In genomic region chr10:70198951-70199463, GRCm38 (mm10) we compare ENCODE assay signal across 18 mouse cellular contexts. TPM values are rescaled to one million over a fixed set of nuclear protein-coding genes. Genes with fewer than 3 reads are reported as not detected.
DNase-seq lines count a peak whose midpoint lies in the region; ATAC-seq and TF ChIP-seq lines count a peak whose summit lies in the region.
"Had no signal": no experiment of that assay in that cellular context is flagged by ENCODE, and none has a peak within 500 bp of the region (broad histone marks: within the 10 kb centered on the region; RNA-seq: fewer than 3 reads in every experiment).

No protein-coding gene starts in this region.

- H3K9me3 ChIP-seq in forebrain, embryonic 15.5 days: no peaks in the 10 kb centered on the region
- no peaks in the 10 kb centered on the region for H3K9me3 ChIP-seq in forebrain, embryonic 12.5 days
- H3K9me3 ChIP-seq: embryonic facial prominence, embryonic 10.5 days; hindbrain, embryonic 15.5 days had no signal

- no peak for TF ChIP-seq CTCF in bone marrow macrophage, adult 2 months (IDR thresholded peaks at IDR 0.05; ENCODE audit: low read depth, low read length)

- DNase-seq in 416B (ENCODE audit: low read depth): peak; percentile 49
- DNase-seq in adrenal gland, postnatal 10 days: peak; percentile 38
- no peak for DNase-seq in gastrocnemius, postnatal 10 days
- DNase-seq in urinary bladder, postnatal 36 days (ENCODE audit: low spot score in 2 of 2): no peak
- DNase-seq: cerebellum, adult 11-12 months; cerebellum, adult 9-10 months; cerebellum, postnatal 25 days; heart, postnatal 36 days; kidney, adult 8-10 months had no signal

- no peak overlapping the region for H3K27ac ChIP-seq in forebrain, embryonic 15.5 days (replicated peaks)
- H3K27ac ChIP-seq in forebrain, embryonic 12.5 days: no peak overlapping the region
- H3K27ac ChIP-seq in bone marrow macrophage, adult 2 months (ENCODE audit: insufficient read depth, low read depth, low read length): peak overlapping the region; percentile 90
- H3K27ac ChIP-seq: embryonic facial prominence, embryonic 10.5 days; heart, embryonic 13.5 days; hindbrain, embryonic 15.5 days had no signal

- no peak overlapping the region for H3K4me2 ChIP-seq in forebrain, embryonic 15.5 days (replicated peaks)
- no peak overlapping the region for H3K4me2 ChIP-seq in forebrain, embryonic 12.5 days
- H3K4me2 ChIP-seq: heart, embryonic 13.5 days; hindbrain, embryonic 15.5 days had no signal

- WGBS in forebrain, embryonic 15.5 days: 91% methylated on average over 7 of the region's 7 CpGs
- WGBS in forebrain, embryonic 12.5 days: 90% methylated on average over 7 of the region's 7 CpGs

- H3K9ac ChIP-seq in forebrain, embryonic 15.5 days (replicated peaks): no peak overlapping the region
- no peak overlapping the region for H3K9ac ChIP-seq in forebrain, embryonic 12.5 days
- H3K9ac ChIP-seq: heart, embryonic 13.5 days; hindbrain, embryonic 15.5 days had no signal

- H3K36me3 ChIP-seq in forebrain, embryonic 15.5 days: no peaks in the 10 kb centered on the region
- H3K36me3 ChIP-seq in forebrain, embryonic 12.5 days (replicated peaks): no peaks in the 10 kb centered on the region
- H3K36me3 ChIP-seq: hindbrain, embryonic 15.5 days had no signal

- peaks cover 6% of the 10 kb centered on the region; the same call in 1 of the 2 replicates for H3K4me1 ChIP-seq in forebrain, embryonic 15.5 days
- peaks cover 5% of the 10 kb centered on the region; the same call in 1 of the 2 replicates for H3K4me1 ChIP-seq in forebrain, embryonic 12.5 days
- peaks cover 60% of the 10 kb centered on the region for H3K4me1 ChIP-seq in bone marrow macrophage, adult 2 months (ENCODE audit: control insufficient read depth, insufficient read depth, low read length)

- H3K27me3 ChIP-seq in forebrain, embryonic 15.5 days: no peaks in the 10 kb centered on the region
- H3K27me3 ChIP-seq in forebrain, embryonic 12.5 days: no peaks in the 10 kb centered on the region
- H3K27me3 ChIP-seq: heart, embryonic 13.5 days; hindbrain, embryonic 15.5 days had no signal

- ATAC-seq in forebrain, embryonic 15.5 days (replicated peaks): peak; percentile 16; the same call in 1 of the 2 replicates
- ATAC-seq in forebrain, embryonic 12.5 days (ENCODE audit: low FRiP score): no peak
- ATAC-seq: forebrain, embryonic 14.5 days had no signal

- no peak overlapping the region for H3K4me3 ChIP-seq in forebrain, embryonic 15.5 days
- no peak overlapping the region for H3K4me3 ChIP-seq in forebrain, embryonic 12.5 days (replicated peaks)
- no peak overlapping the region for H3K4me3 ChIP-seq in bone marrow macrophage, adult 2 months (ENCODE audit: insufficient read depth, low read length)
- H3K4me3 ChIP-seq: embryonic facial prominence, embryonic 10.5 days; heart, embryonic 13.5 days; hindbrain, embryonic 15.5 days had no signal

- no peak for TF ChIP-seq POLR2A in bone marrow macrophage, adult 2 months (IDR thresholded peaks at IDR 0.05; ENCODE audit: borderline replicate concordance, low read depth, low read length)

RNA-seq across cellular contexts. Expression of gene Mrln, which starts 5.5 kb away (rescaled TPM):
- polyA plus RNA-seq in forebrain, embryonic 15.5 days (2015; fragmentation: Nextera tagmentation; extraction: Ambion mirVana): 0.65 and 1.6 TPM in 2 replicates
- polyA plus RNA-seq in forebrain, embryonic 12.5 days (2016; fragmentation: Nextera tagmentation; extraction: Ambion mirVana): 0.94 and 1.4 TPM in 2 replicates
- total RNA-seq in adrenal gland, postnatal 10 days (2021): 1 to 10 TPM; 2.8 to 9.8 TPM
- 2.1 TPM in 1 of 2 replicates, not detected in the other for polyA plus RNA-seq in bone marrow macrophage, adult 2 months (2012; ENCODE audit: insufficient read depth, insufficient read length, missing spikeins)
- total RNA-seq in gastrocnemius, postnatal 10 days (2021): 100 to 1,000 TPM; 153 to 155 TPM
- total RNA-seq: ES-E14 had no signal
- polyA plus RNA-seq: forebrain, embryonic 14.5 days; heart, postnatal 0 days had no signal

RNA-seq across cellular contexts. Expression of gene Slc16a9, which starts 45.9 kb away (rescaled TPM):
- polyA plus RNA-seq in forebrain, embryonic 15.5 days (2015; fragmentation: Nextera tagmentation; extraction: Ambion mirVana): 1.5 and 1.6 TPM in 2 replicates
- 0.74 and 0.82 TPM in 2 replicates for polyA plus RNA-seq in forebrain, embryonic 12.5 days (2016; fragmentation: Nextera tagmentation; extraction: Ambion mirVana)
- 1 to 10 TPM; 2.0 to 2.8 TPM for total RNA-seq in adrenal gland, postnatal 10 days (2021)
- polyA plus RNA-seq in bone marrow macrophage, adult 2 months (2012; ENCODE audit: insufficient read depth, insufficient read length, missing spikeins): 0.34 and 0.43 TPM in 2 replicates
- 1 to 10 TPM; 4.9 to 5.4 TPM for total RNA-seq in gastrocnemius, postnatal 10 days (2021)

Comparison
In these comparisons a context has a peak if more than half of its experiments do, and no peak if none do; other contexts are left out.
1. DNase-seq: peak in 416B (single experiment) and adrenal gland, postnatal 10 days (single experiment); none in gastrocnemius, postnatal 10 days (single experiment) and urinary bladder, postnatal 36 days (0 of 2).